Mouse (Mus musculus) neutrophil, adult 83 days (primary cell): ENCODE results near the gene Shf. TPM values are rescaled to one million over a fixed set of nuclear protein-coding genes. Genes with fewer than 3 reads are reported as not detected.

Source experiments
- total RNA-seq, 2 experiments: library from RNA; stranded (reverse); gene quantifications; one replicate each; pipeline ENCODE4 v1.2.4; 2023

Shf gene
- total RNA-seq = 1 to 10 TPM; 2.8 to 3.4 TPM

DNA sequence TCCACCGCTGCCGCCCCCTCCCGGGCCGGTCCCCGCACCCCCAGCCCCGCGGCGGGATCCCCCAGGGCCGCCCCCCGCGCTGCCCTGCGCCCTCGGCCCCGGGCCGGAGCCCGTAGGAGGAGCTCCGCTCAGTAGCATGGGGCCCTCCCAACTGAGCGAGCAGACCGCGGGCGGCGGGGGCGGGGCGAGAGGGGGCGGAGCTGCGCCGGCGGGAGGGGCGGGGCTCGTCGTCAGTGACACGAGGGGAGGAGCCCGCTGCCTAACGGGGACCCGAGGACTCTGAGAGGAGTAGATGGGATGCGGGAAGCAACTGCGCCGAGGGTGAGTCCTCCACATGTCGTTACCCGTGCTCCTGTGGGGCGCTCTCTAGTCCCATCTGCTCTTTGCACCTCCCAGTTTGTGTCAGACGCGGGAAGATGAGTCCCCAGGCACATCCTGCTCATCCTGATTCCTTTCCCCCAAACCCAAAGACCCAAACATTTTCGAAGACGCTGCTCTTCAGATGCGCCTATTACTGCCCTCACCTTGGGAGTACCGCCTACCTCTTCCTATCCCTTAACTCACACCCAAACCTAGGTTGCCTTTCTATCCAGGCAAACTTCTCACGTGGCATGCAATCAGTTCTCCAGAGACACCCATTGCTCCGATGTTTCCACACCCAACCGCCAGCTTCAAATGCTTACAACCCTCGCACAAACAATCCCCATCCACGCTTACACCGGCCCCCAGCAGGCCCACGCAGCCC, at the start of gene Shf:
Gene Shf, minus strand, starts transcription at position 168 of the 745 bp plus-strand sequence.

DNA sequence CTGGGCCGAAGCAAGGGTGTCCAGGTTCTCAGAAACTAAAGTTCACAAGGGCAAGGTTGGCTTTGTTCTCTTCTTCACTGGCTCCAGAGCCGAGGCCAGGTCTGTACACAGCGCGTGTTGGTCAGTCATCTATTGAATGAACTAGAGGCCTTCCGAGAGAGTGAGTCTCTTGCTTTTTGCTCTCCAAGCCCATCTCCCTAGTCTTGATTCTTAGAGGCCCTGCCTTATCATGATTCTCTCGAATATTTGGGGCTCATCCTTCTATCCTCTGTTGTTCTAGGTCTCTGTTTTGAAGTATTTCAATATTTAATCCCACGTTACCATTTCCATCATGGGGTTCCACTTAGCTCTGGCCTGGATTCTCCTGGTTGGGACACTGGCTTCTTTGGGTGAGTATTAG, 53.6 kb downstream of the Shf start, which contains the start of gene Duox1:
Gene Duox1, plus strand, starts transcription at position 301 of the 400 bp plus-strand sequence.

GRCm38 (mm10) chr2:122313536-122313935, 55.4 kb downstream of the Shf start, which contains the start of gene Duoxa1:
Gene Duoxa1 (minus strand): TSS chr2:122313730.

Other genes starting within 250 kb of the Shf start
- gene B2m, start 221.5 kb downstream of the Shf start, total RNA-seq = 1,000 to 10,000 TPM; 1,165 to 1,269 TPM
- gene Trim69, start 208.5 kb downstream of the Shf start, total RNA-seq = under 1 TPM in 1 of 2 experiments, not detected in 1; 0.26 TPM
- not detected for gene Patl2, start 183.0 kb downstream of the Shf start, total RNA-seq
- not detected for gene Terb2, start 182.9 kb downstream of the Shf start, total RNA-seq
- 10 to 100 TPM; 19.2 to 20.6 TPM for gene Sord, start 134.4 kb downstream of the Shf start, total RNA-seq
- gene Duox2, start 70.7 kb downstream of the Shf start, total RNA-seq = not detected
- gene Duoxa2, start 70.3 kb downstream of the Shf start, total RNA-seq = not detected
- not detected for gene Duoxa1, start 55.4 kb downstream of the Shf start, total RNA-seq
- gene Duox1, start 53.5 kb downstream of the Shf start, total RNA-seq = not detected
- gene Slc28a2, start 57.3 kb upstream of the Shf start, total RNA-seq = 10 to 100 TPM; 40.3 to 44.5 TPM
- 1 to 10 TPM; 3.8 to 4.7 TPM for gene Gm14085, start 115.8 kb upstream of the Shf start, total RNA-seq
- 10 to 100 TPM; 37.1 to 43.0 TPM for gene Gatm, start 242.1 kb upstream of the Shf start, total RNA-seq